Mouse (Mus musculus): ENCODE data around the gene Tcerg1l.

Gene Tcerg1l

DNA sequence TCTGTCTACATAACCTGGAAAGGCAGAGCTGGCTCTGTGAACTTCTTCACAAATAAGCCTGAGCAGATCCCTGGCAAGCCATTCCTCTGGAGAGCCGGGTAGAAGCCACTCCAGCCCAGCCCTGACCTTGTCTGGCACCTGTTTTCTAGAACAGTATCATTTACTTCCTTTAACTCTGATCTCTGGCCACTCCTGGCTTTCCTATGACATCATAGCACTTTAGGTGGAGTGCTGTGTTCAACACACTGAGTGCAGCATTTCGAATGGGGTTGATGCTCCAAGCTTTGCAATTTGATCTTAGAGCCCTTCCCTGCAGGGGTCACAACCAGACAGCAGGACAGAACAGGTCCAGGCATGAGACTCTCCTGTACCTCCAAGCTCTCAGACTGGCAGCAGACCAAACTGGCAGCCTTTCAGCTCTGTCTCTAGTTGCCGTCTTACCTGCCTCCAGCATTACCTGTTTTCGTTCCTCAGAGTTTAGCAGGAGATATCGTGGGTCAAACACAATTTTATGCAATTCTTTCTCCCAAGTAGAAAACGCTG, 179.9 kb downstream of the Tcerg1l start:
- DNase-seq (ENCODE audit: low spot score in 2 of 2), result no peak

DNA sequence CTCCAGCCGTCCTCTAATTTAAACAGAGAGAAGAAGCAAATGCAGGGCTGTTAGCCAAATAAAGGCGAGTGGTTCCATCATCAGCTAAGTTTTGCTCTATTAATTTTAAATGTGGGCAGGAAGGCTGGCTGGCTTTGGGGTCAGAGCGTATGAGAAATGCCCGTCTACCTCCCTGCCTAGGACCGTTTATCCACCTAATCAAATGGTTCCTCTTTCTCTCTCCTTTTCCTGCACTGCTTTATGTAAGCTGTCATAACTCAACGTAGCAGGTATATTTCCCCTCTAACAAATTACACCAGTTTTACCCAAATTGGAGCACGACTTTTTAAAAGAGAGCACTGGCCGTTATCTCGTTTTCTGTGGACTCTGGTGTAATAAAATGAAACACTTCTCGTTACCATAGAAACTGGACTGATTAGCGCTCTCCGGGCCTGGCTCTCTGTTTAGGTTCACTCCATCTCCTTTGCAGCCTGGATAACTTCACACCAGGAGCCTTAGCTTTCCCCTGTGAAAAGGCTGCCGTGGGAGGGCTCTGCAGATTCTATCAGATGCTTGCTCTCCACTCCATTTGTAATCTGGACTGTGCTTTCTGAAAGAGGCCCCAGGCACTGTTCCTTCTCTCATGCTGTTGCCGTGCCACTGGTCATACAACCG, 182.2 kb downstream of the Tcerg1l start:
- DNase-seq (ENCODE audit: low spot score in 2 of 2), result peak; percentile 25 to 29

DNA sequence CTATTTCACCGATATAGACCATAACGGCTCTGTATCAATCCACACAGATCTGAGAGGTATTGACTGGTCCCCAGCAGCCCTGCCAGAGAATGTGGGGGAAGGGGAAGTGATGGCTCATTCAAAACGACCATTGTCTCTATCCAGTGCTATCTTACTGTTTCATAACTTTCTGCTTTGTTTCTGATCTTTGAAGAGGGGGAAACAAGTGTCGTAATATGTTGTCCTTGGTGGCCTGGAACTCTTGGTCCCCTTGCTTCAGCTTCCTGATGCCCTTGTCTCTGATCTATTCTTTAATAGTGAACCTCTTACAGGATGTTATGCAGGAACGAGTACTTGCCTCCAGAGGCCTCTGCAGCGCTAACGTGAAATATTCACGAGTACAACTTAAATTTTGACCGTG, 182.8 kb downstream of the Tcerg1l start:
- DNase-seq (ENCODE audit: low spot score in 2 of 2), result no peak

DNA sequence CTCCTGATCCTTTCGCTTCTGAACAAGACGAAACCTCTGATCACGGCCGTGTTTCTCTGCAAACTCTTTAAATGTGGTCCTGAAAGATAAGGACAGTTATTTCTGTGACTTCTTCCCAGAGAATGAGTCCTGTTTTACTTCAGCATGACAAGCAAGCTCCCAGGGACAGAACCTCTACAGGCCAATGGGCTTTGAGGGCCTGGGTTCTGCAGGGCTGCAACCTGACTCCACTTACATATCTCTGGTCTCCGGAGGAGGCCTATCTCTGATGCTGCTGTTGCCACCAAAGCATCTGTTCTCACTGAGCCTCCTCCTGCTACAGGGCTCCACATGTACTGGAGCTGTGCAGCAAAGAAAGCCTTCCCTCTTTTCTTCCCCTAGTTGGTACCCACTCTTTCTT, 187.8 kb downstream of the Tcerg1l start:
- DNase-seq (ENCODE audit: low spot score in 2 of 2), result no peak

DNA sequence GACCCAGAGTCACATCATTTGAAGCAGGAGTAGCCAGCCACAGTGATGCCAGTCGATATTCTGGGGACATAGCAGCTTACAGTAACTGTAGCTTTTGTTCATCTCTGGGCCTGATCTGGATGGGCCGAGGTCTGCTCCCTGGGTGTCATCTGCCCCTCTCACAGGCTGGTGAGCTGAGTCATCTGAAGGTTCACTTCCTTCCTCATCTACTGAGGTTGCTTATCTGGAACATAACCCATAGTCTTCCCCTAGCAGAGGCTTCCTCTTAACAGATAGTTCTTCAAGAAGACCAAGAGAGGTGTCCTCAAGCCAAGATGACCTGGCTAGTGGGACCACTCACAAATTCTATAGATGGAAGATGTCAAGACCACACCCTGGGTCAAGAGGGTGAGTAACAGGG, 192.4 kb downstream of the Tcerg1l start:
- DNase-seq (ENCODE audit: low spot score in 2 of 2), result no peak

DNA sequence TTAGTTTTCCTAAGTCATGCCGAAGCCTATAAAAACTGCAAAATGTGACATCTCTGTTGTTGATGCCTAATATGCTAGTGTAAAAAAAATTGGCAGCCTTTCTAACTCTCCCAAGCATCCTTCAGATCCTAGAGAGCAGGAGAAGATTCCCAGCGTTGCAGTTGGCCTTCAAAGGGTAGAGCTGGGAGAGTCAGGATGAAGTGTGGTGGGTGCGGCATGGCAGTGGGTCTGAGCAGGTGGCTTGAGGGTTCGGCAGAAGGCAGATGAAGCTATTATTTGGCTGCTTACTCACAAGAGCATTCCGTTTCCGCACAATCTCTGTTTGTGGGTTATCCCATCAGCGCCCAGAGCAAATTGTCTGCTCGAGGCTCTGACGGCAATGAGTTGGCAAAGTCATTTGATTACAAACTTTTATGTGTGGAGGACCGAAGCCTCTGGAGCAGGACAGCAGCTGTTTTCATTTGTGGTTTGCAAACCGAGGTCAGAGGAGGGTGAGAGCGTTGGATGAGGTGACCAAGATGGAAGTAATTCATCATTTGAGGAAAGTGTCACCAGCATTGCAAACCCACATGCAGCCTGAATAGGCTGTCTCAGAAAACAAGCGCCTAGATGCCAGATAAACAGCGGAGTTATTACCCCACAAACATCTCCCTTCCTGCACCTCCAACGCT, 195.2 kb downstream of the Tcerg1l start:
- DNase-seq (ENCODE audit: low spot score in 2 of 2), result no peak

DNA sequence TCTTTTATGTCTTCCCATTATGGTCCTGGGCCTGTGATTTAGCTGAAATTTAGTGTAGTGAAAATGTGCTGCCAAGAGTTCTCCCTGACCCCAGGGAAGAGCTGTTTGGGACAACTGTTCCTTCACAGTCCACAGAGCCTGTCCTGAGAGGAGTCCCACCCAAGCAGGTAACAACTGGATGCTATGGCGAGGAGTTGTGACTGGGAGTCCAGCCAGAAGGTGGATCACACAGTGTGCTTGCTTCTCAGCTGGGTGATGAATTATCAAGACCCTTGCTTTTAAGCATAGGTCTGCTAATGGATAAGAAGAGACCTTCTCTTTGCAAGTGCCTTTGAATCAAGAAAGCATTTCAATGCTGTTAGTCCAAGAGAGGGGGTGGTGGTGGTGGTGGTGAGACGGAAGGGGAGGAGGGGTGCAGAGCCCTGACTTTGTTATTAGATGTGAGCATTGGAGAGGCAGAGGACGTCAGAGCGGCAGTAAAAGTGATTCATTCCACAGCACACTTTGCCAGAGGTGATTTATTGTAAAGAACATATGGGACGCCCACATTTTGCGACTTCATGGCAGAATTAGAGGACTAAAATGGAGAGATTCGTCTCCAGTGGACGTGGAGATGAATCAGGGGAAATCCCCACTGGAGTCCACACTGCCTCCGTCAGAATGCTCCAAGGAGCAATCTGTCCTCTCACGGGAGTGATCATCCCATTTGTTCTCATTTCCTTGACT, 198.0 kb downstream of the Tcerg1l start:
- DNase-seq (ENCODE audit: low spot score in 2 of 2), result peak in 1 of 2 experiments; percentile 23

DNA sequence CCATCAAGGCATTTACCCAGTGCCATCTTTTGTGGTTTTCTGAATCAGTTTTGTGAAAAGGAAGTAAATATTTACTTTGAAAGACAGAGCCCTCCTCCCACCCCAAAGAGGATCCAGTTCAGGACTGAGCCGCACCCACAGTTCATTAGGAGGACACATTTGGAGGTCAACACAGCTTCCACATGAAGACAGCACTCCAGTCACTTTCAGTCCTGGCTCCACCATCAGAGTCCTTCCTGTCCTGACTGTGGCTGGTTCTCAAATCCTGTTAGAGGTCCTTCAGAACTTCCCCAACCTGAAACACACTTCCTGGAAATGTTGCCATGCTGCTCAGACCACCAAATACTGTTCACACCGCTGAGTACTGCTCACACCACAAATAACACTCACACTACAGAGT, 201.4 kb downstream of the Tcerg1l start:
- DNase-seq (ENCODE audit: low spot score in 2 of 2), result no peak

DNA sequence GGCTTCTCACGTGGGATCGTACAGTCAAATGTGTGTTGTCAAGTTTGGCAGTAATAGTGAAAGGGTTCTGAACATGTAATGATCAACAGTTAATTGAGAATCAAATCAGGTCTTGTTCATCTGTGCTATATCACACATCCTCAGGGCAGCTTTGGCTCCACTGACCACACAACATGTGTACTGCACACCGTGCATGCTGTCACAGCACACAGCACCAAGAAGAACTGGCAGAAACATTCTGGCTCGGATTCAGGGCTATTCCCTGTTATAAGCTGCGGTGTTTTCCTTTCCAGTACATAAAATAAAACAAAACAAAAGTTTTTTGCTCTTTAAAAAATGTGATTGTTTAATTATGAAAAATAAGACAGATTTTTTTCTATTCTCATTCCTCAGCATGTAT, 213.3 kb downstream of the Tcerg1l start:
- DNase-seq (ENCODE audit: low spot score in 2 of 2), result no peak

DNA sequence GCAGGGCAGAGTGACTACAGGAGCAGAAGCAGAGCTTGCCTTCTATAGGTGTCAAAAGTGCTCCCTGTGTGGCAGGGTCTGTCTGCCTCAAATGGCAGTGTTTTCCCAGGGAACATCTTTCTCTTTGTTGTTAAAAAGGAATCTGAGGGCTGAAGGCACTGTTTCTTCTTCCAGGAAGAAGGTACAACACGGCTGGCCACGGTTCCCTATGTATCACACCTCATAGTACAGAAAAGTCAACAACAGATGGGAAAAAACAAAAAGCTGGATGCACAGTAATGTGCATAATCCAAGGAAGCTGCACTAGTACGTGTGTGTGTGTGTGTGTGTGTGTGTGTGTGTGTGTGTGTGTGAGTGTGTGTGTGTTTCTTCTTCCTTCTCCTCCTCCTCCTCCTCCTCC, 215.3 kb downstream of the Tcerg1l start:
- DNase-seq (ENCODE audit: low spot score in 2 of 2), result no peak

DNA sequence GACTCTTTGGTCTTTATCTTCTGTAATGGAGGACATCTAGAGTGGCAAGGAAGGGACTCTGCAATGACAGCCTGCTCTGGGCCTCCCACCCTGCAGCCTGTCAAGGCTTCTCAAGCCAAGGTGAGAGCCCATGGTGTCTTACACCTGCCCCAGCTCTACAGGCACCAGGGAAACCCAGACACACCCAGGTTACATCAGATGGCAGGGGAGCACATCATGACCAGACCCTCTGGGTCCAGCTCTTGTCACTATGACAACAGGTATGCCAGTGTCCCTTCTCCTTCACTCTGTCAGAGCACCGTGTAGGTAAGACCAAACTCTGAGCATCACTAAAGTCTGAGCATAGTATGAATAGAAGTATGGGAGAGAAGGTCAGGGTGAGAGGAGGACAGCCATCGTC, 218.9 kb downstream of the Tcerg1l start:
- no peak for DNase-seq (ENCODE audit: low spot score in 2 of 2)

DNA sequence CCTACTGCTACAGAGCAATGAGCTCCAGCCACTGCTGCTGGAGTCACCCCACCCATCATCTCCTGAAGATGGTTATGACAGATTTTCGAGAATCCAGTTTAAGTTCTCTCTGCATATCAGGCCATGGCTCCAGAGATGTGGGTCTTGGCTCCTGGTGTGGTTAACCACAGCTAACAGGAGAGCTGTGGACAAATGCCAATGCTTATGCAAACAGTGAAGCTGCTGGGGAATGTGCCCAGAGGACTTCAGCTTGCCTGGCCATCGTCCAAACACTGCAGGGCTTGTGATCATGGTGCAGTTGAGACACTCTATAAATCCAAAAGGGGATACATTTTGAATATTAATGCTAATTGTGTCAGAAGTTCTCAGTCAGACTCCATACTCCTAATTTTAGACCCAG, 221.5 kb downstream of the Tcerg1l start:
- peak; percentile 66 to 71 for DNase-seq (ENCODE audit: low spot score in 2 of 2)

DNA sequence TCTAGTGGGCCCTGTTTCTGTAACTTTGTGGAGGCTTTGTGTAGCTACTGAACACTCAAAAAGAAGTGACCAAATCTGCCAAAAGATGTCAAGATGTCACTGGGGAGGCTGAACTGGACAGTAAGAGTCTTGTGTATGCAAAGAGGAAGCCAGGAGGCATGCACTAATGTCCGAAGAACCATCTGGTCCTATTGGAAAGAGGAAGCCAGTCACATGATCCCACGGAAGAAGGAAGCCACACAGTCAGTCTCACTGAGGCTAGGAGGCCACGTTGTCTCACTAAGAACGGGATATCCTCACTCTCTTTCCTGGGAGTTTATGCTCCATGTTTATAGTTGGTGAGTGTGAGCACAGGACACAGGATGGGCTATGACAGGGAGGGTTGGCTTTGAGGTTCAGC, 227.1 kb downstream of the Tcerg1l start:
- DNase-seq (ENCODE audit: low spot score in 2 of 2), result no peak
